Mouse (Mus musculus) liver, embryonic 14.5 days (tissue): ENCODE measurements at regions not wholly inside any gene's neighbourhood (a gene's known extent, or its start where the extent isn't known, plus 50 kb on each side); places are given as distances from the start of the nearest gene placed in this dataset.

ENCODE experiments used
- CTCF ChIP-seq: IDR thresholded peaks from 2 replicates; pipeline ENCODE4 v1.5.1; 2016; ENCODE audit warnings: antibody characterized with exemption, low read depth, control low read depth
- EP300 ChIP-seq: IDR thresholded peaks from 2 replicates; pipeline ENCODE4 v1.6.1; 2016; ENCODE audit warnings: antibody characterized with exemption, low read depth

DNA sequence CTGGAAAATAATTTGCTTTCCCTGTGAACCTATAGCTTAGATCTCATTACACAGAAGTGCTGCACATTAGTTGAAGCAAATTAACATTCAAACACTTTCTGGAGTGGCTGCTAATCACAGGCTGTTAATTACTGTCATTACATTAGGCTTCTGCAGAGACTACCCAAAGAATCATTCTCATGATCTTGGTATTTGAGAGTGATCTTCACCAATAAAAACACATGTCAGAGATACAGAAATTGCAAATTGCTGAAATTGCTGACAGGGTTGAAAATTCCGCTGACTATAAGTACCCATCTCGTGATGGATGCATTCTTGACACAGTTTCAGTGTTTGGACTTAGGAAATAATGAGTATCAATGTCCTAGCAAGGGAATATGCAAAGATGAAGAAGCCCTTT lies 185.7 kb upstream of the Atp5g3 start:
- TF ChIP-seq CTCF = no peak
- TF ChIP-seq EP300 = no peak
